Mouse (Mus musculus): ENCODE results near the gene Olfr1196. TPM values are rescaled to one million over a fixed set of nuclear protein-coding genes. Genes with fewer than 3 reads are reported as not detected.

Olfr1196 gene
- total RNA-seq (2012; rRNA removed), result not detected in 2 replicates
- total RNA-seq (2014; rRNA removed), result not detected in 2 replicates
- not detected in 2 replicates for polyA plus RNA-seq (2012; ENCODE audit: insufficient read length, low read depth)

DNA sequence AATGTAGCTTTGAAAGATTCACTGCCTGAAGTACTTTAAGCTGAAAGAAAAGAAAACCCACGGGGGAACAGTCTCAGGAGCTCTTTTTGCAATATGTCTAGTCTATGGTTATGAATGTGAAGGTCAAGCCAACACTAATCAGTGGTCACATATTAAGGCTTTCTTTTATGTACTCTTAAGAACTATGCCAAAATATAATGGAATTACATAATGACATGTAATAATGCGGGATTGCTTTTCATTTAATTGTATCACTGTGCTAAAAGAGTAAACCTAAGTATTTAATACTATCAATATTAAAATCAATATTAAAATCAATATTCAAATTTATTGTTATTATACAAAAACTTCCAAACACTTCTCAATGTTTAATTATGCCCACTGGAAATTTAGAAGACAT, at the start of gene Olfr1196:
Olfr1196 (minus strand) TSS at position 101 of the 400 bp plus-strand sequence.
- H3K9ac ChIP-seq (ENCODE audit: insufficient read depth, low read depth), result no peak within 1 kb of the TSS
- no peak for DNase-seq (ENCODE audit: extremely low read depth)
- no peaks in the 10 kb centered on the region for H3K9me3 ChIP-seq (replicated peaks; ENCODE audit: low read length)
- dilution Hi-C loops (cut with MboI; ENCODE audit: extremely low pct_ligation_motif_present, extremely low pct_unique_long_range_greater_than_20kb, low sequenced_read_pairs), result no loop called here
- H3K36me3 ChIP-seq (replicated peaks in 1 of 2; ENCODE audit: control insufficient read depth in 1 of 2, insufficient read depth in 1 of 2, low read length in 1 of 2), result no peaks in the 10 kb centered on the region
- in situ Hi-C loops (cut with MboI; ENCODE audit: low pct_ligation_motif_present, low pct_unique_long_range_greater_than_20kb, low sequenced_read_pairs), result no loop called here
- H3K4me2 ChIP-seq (ENCODE audit: insufficient read depth, low read depth, poor library complexity, severe bottlenecking), result no peak within 1 kb of the TSS
- H3K27ac ChIP-seq (ENCODE audit: insufficient read depth, low read depth), result no peak within 1 kb of the TSS
- no peaks in the 10 kb centered on the region for H3K27me3 ChIP-seq (replicated peaks)
- no peaks in the 10 kb centered on the region for H3K4me1 ChIP-seq (ENCODE audit: control insufficient read depth in 1 of 2, insufficient read depth in 2 of 2)
- TF ChIP-seq ETS1 (conservative IDR thresholded peaks at IDR 0.05; ENCODE audit: low read depth, low read length) (no peak), ZNF384 (IDR thresholded peaks at IDR 0.05; ENCODE audit: low read depth, low read length) (no peak), GABPA (IDR thresholded peaks at IDR 0.05; ENCODE audit: insufficient replicate concordance, low read depth, low read length) (no peak), NELFE (IDR thresholded peaks at IDR 0.05; ENCODE audit: low read depth, low read length) (no peak), MAX (IDR thresholded peaks at IDR 0.05; ENCODE audit: low read length) (no peak), SIN3A (IDR thresholded peaks at IDR 0.05; ENCODE audit: low read length) (no peak), KAT2A (IDR thresholded peaks at IDR 0.05; ENCODE audit: insufficient replicate concordance, low read length) (no peak)
- no peak within 1 kb of the TSS for H3K4me3 ChIP-seq (replicated peaks in 1 of 3; ENCODE audit: low read depth in 2 of 3, low read length in 2 of 3, poor library complexity in 1 of 3)
- no peaks in the 10 kb centered on the region for H3K79me2 ChIP-seq (replicated peaks; ENCODE audit: control insufficient read depth, extremely low read depth, insufficient read depth, poor library complexity, severe bottlenecking)

DNA sequence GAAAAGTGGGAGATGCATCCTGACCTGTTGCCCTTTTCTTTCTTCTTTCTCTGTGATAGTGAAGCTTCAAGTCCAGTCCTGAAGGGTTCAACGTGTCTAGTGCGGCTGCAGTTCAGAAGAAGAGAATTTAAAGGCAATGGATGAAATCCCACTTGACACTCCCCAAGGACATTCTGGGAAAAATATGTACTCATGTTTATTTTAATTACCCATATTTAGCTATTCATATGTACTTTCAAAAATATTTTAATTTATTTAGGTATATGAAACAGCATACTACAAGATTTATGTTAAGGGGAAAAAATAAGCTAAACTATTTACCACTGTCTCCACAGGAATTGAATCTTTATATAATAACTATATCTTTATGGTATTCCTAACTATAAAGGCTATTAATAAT, 46.9 kb upstream of the Olfr1196 start, which contains the start of gene Olfr1198:
Olfr1198 (minus strand) TSS at position 101 of the 400 bp plus-strand sequence.
- Histone ChIP-seq H3K4me3 (replicated peaks in 1 of 3; ENCODE audit: low read depth in 2 of 3, low read length in 2 of 3, poor library complexity in 1 of 3) (no peak within 1 kb of the TSS), H3K4me2 (ENCODE audit: insufficient read depth, low read depth, poor library complexity, severe bottlenecking) (no peak within 1 kb of the TSS), H3K9ac (ENCODE audit: insufficient read depth, low read depth) (no peak within 1 kb of the TSS), H3K27me3 (replicated peaks) (no peaks in the 10 kb centered on the region), H3K4me1 (ENCODE audit: control insufficient read depth in 1 of 2, insufficient read depth in 2 of 2) (no peaks in the 10 kb centered on the region), H3K36me3 (replicated peaks in 1 of 2; ENCODE audit: control insufficient read depth in 1 of 2, insufficient read depth in 1 of 2, low read length in 1 of 2) (no peaks in the 10 kb centered on the region), H3K79me2 (replicated peaks; ENCODE audit: control insufficient read depth, extremely low read depth, insufficient read depth, poor library complexity, severe bottlenecking) (no peaks in the 10 kb centered on the region), H3K9me3 (replicated peaks; ENCODE audit: low read length) (peaks cover 13% of the 10 kb centered on the region), H3K27ac (ENCODE audit: insufficient read depth, low read depth) (no peak within 1 kb of the TSS)
- in situ Hi-C loops (cut with MboI; ENCODE audit: low pct_ligation_motif_present, low pct_unique_long_range_greater_than_20kb, low sequenced_read_pairs), result no loop called here
- no peak for TF ChIP-seq CHD2 (IDR thresholded peaks at IDR 0.05; ENCODE audit: low read length)
- TF ChIP-seq POLR2A (IDR thresholded peaks at IDR 0.05; ENCODE audit: low read depth, low read length), result no peak
- no peak for TF ChIP-seq TCF12 (IDR thresholded peaks at IDR 0.05; ENCODE audit: low read depth, low read length)
- no peak for TF ChIP-seq USF2 (conservative IDR thresholded peaks at IDR 0.05; ENCODE audit: low read depth, low read length)
- DNase-seq (ENCODE audit: extremely low read depth), result no peak
- dilution Hi-C loops (cut with MboI; ENCODE audit: extremely low pct_ligation_motif_present, extremely low pct_unique_long_range_greater_than_20kb, low sequenced_read_pairs), result no loop called here

DNA sequence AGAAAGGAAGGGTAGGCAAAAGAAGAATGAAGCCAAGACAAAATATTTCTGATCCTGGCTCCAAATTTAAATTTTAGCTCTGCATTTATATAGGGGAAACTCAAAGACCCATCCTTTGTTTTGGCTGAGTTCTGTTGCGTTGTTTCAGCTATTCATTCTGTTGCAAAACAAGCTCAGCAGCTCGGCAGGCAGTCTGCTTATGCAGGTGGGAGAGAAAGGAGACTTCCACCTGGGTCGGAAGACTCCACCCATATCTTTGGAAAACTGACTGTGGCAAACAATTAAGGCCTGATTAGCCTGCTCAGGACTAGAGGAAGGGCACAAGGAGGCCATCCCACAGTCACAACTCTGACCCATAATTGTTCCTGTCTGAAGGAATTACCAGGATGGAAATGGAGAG, 39.0 kb upstream of the Olfr1196 start:
- H3K4me1 ChIP-seq (ENCODE audit: control insufficient read depth in 1 of 2, insufficient read depth in 2 of 2), result no peaks in the 10 kb centered on the region
- peaks cover 30% of the 10 kb centered on the region for H3K9me3 ChIP-seq (replicated peaks; ENCODE audit: low read length)
- dilution Hi-C loops (cut with MboI; ENCODE audit: extremely low pct_ligation_motif_present, extremely low pct_unique_long_range_greater_than_20kb, low sequenced_read_pairs) (no loop called here), in situ Hi-C loops (cut with MboI; ENCODE audit: low pct_ligation_motif_present, low pct_unique_long_range_greater_than_20kb, low sequenced_read_pairs) (no loop called here)
- H3K27me3 ChIP-seq (replicated peaks), result no peaks in the 10 kb centered on the region
- TF ChIP-seq MEF2A (IDR thresholded peaks at IDR 0.05; ENCODE audit: borderline replicate concordance, low read depth, low read length) (no peak), UBTF (IDR thresholded peaks at IDR 0.05; ENCODE audit: low read depth, low read length) (no peak), JUN (IDR thresholded peaks at IDR 0.05; ENCODE audit: insufficient read depth, low read depth, low read length) (no peak)
- H3K27ac ChIP-seq (ENCODE audit: insufficient read depth, low read depth), result no peak overlapping the region
- no peaks in the 10 kb centered on the region for H3K36me3 ChIP-seq (replicated peaks in 1 of 2; ENCODE audit: control insufficient read depth in 1 of 2, insufficient read depth in 1 of 2, low read length in 1 of 2)
- no peak overlapping the region for H3K9ac ChIP-seq (ENCODE audit: insufficient read depth, low read depth)
- DNase-seq (ENCODE audit: extremely low read depth), result no peak
- H3K79me2 ChIP-seq (replicated peaks; ENCODE audit: control insufficient read depth, extremely low read depth, insufficient read depth, poor library complexity, severe bottlenecking), result no peaks in the 10 kb centered on the region
- H3K4me2 ChIP-seq (ENCODE audit: insufficient read depth, low read depth, poor library complexity, severe bottlenecking), result no peak overlapping the region
- H3K4me3 ChIP-seq (replicated peaks in 1 of 3; ENCODE audit: low read depth in 2 of 3, low read length in 2 of 3, poor library complexity in 1 of 3), result no peak overlapping the region

Measured in CH12.LX (cell line).